Mouse (Mus musculus): ENCODE results near the gene Orc1.

DNA sequence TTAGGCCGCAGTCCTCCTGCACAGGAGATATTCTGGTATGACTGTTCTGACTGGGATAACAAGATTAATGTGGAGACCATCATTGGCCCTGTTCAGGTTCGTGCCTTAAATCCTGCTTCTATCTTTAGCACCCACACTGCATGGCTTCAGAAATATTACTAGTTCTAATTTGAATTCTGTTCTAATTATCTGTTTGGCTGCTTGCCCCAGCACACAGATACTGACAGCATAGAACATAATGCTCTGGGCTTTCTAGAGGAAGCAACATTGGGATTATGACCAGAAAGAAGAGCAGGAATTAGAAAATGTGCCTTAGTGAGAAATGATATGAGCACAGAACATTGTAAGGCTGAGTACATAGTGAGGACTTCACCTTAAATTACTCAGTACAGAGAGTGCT lies 14.2 kb downstream of the Orc1 start:
- no peak for TF ChIP-seq CTCF (IDR thresholded peaks at IDR 0.05; ENCODE audit: borderline replicate concordance, insufficient read depth, low read length)
- TF ChIP-seq POLR2A (IDR thresholded peaks at IDR 0.05; ENCODE audit: low read depth, low read length): no peak
